Mouse (Mus musculus): ENCODE measurements around the gene Adamts2. TPM values are rescaled to one million over a fixed set of nuclear protein-coding genes. Genes with fewer than 3 reads are reported as not detected.

Gene Adamts2
- total and polyA plus RNA-seq, 3 experiments = not detected

GRCm38 (mm10) chr11:50658826-50659225, 56.9 kb downstream of the Adamts2 start:
- TF ChIP-seq CHD2 (IDR thresholded peaks at IDR 0.05; ENCODE audit: low read length) (no peak), USF2 (conservative IDR thresholded peaks at IDR 0.05; ENCODE audit: low read depth, low read length) (no peak), MEF2A (IDR thresholded peaks at IDR 0.05; ENCODE audit: borderline replicate concordance, low read depth, low read length) (no peak), IRF4 (IDR thresholded peaks at IDR 0.05; ENCODE audit: low read depth, low read length) (no peak), USF1 (IDR thresholded peaks at IDR 0.05; ENCODE audit: low read depth, low read length) (no peak), MXI1 (IDR thresholded peaks at IDR 0.05; ENCODE audit: low read depth, low read length) (no peak), TCF12 (IDR thresholded peaks at IDR 0.05; ENCODE audit: low read depth, low read length) (no peak), JUND (conservative IDR thresholded peaks at IDR 0.05; ENCODE audit: low read depth, low read length) (no peak), CTCF (conservative IDR thresholded peaks at IDR 0.05 in 1 of 2, IDR thresholded peaks at IDR 0.05 in 1 of 2; ENCODE audit: low read depth in 2 of 2, low read length in 2 of 2) (no peak), EP300 (IDR thresholded peaks at IDR 0.05; ENCODE audit: low read length) (no peak)
- Histone ChIP-seq H3K4me3 (replicated peaks in 1 of 3; ENCODE audit: low read depth in 2 of 3, low read length in 2 of 3, poor library complexity in 1 of 3) (no peak overlapping the region), H3K36me3 (replicated peaks in 1 of 2; ENCODE audit: control insufficient read depth in 1 of 2, insufficient read depth in 1 of 2, low read length in 1 of 2) (no peaks in the 10 kb centered on the region), H3K9me3 (replicated peaks; ENCODE audit: low read length) (no peaks in the 10 kb centered on the region), H3K4me2 (ENCODE audit: insufficient read depth, low read depth, poor library complexity, severe bottlenecking) (no peak overlapping the region), H3K4me1 (ENCODE audit: control insufficient read depth in 1 of 2, insufficient read depth in 2 of 2) (no peaks in the 10 kb centered on the region), H3K27ac (ENCODE audit: insufficient read depth, low read depth) (no peak overlapping the region), H3K27me3 (replicated peaks) (peaks cover 88% of the 10 kb centered on the region), H3K79me2 (replicated peaks; ENCODE audit: control insufficient read depth, extremely low read depth, insufficient read depth, poor library complexity, severe bottlenecking) (no peaks in the 10 kb centered on the region), H3K9ac (ENCODE audit: insufficient read depth, low read depth) (no peak overlapping the region)
- DNase-seq (ENCODE audit: extremely low read depth) = no peak
- in situ Hi-C loops (cut with MboI; ENCODE audit: low pct_ligation_motif_present, low pct_unique_long_range_greater_than_20kb, low sequenced_read_pairs) = no loop called here
- dilution Hi-C loops (cut with MboI; ENCODE audit: extremely low pct_ligation_motif_present, extremely low pct_unique_long_range_greater_than_20kb, low sequenced_read_pairs) = no loop called here

DNA sequence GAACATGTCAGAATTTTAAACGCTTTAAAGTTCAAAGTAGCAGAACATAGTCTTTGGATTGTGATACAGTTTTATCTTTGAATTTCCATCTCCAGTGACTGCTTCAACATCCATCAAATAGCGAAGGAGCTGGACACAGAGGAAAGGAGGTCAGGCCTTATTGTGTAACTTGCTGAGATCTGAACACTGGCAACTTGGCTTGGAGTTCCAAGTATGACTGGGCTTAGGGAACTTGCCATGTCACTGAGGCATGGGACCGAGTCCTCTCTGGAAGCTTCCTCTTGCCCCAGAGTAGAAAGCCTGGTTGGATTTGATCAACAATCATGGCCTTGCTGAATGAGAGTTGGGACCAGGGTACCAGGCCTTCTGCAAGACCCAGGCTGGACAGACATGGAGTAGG, 60.3 kb downstream of the Adamts2 start:
- Histone ChIP-seq H3K27me3 (replicated peaks) (peaks cover 88% of the 10 kb centered on the region), H3K4me2 (ENCODE audit: insufficient read depth, low read depth, poor library complexity, severe bottlenecking) (no peak overlapping the region), H3K27ac (ENCODE audit: insufficient read depth, low read depth) (no peak overlapping the region), H3K4me1 (ENCODE audit: control insufficient read depth in 1 of 2, insufficient read depth in 2 of 2) (no peaks in the 10 kb centered on the region), H3K79me2 (replicated peaks; ENCODE audit: control insufficient read depth, extremely low read depth, insufficient read depth, poor library complexity, severe bottlenecking) (no peaks in the 10 kb centered on the region), H3K36me3 (replicated peaks in 1 of 2; ENCODE audit: control insufficient read depth in 1 of 2, insufficient read depth in 1 of 2, low read length in 1 of 2) (no peaks in the 10 kb centered on the region), H3K4me3 (replicated peaks in 1 of 3; ENCODE audit: low read depth in 2 of 3, low read length in 2 of 3, poor library complexity in 1 of 3) (no peak overlapping the region), H3K9ac (ENCODE audit: insufficient read depth, low read depth) (no peak overlapping the region), H3K9me3 (replicated peaks; ENCODE audit: low read length) (no peaks in the 10 kb centered on the region)
- DNase-seq (ENCODE audit: extremely low read depth) = no peak
- TF ChIP-seq SIN3A (IDR thresholded peaks at IDR 0.05; ENCODE audit: low read length) (no peak), JUN (IDR thresholded peaks at IDR 0.05; ENCODE audit: insufficient read depth, low read depth, low read length) (no peak), E2F4 (IDR thresholded peaks at IDR 0.05; ENCODE audit: insufficient replicate concordance, low read depth, low read length) (no peak), HCFC1 (IDR thresholded peaks at IDR 0.05; ENCODE audit: low read depth, low read length) (no peak), ZKSCAN1 (IDR thresholded peaks at IDR 0.05; ENCODE audit: borderline replicate concordance, low read depth, low read length) (no peak), JUND (conservative IDR thresholded peaks at IDR 0.05; ENCODE audit: low read depth, low read length) (no peak), NRF1 (IDR thresholded peaks at IDR 0.05; ENCODE audit: low read depth, low read length) (no peak), MXI1 (IDR thresholded peaks at IDR 0.05; ENCODE audit: low read depth, low read length) (no peak), CHD1 (IDR thresholded peaks at IDR 0.05; ENCODE audit: low read depth, low read length) (no peak), EP300 (IDR thresholded peaks at IDR 0.05; ENCODE audit: low read length) (no peak), UBTF (IDR thresholded peaks at IDR 0.05; ENCODE audit: low read depth, low read length) (no peak), MAX (IDR thresholded peaks at IDR 0.05; ENCODE audit: low read length) (no peak), MAFK (IDR thresholded peaks at IDR 0.05; ENCODE audit: insufficient replicate concordance, low read length) (no peak), USF2 (conservative IDR thresholded peaks at IDR 0.05; ENCODE audit: low read depth, low read length) (no peak), MYC (IDR thresholded peaks at IDR 0.05; ENCODE audit: low read depth, low read length) (no peak), ZMIZ1 (IDR thresholded peaks at IDR 0.05; ENCODE audit: low read depth, low read length) (no peak), IRF4 (IDR thresholded peaks at IDR 0.05; ENCODE audit: low read depth, low read length) (no peak)
- dilution Hi-C loops (cut with MboI; ENCODE audit: extremely low pct_ligation_motif_present, extremely low pct_unique_long_range_greater_than_20kb, low sequenced_read_pairs) (no loop called here), in situ Hi-C loops (cut with MboI; ENCODE audit: low pct_ligation_motif_present, low pct_unique_long_range_greater_than_20kb, low sequenced_read_pairs) (no loop called here)

Measured in CH12.LX (cell line).